Mouse (Mus musculus) bone marrow, adult 2 months (tissue): Measurements from ENCODE around the gene Gabbr2.

Experiments used
- CTCF ChIP-seq: fragments of 200-500 bp; IDR thresholded peaks from 2 replicates; pipeline ENCODE4 v1.5.1; 2011; ENCODE audit warnings: low read length, control low read depth; ENCODE audit not compliant: control insufficient read depth, insufficient read depth
- POLR2A ChIP-seq: fragments of 200-500 bp; IDR thresholded peaks from 2 replicates; pipeline ENCODE4 v1.6.1; 2011; ENCODE audit warnings: low read depth, mild to moderate bottlenecking, control low read depth, low read length, borderline replicate concordance; ENCODE audit not compliant: control insufficient read depth

DNA sequence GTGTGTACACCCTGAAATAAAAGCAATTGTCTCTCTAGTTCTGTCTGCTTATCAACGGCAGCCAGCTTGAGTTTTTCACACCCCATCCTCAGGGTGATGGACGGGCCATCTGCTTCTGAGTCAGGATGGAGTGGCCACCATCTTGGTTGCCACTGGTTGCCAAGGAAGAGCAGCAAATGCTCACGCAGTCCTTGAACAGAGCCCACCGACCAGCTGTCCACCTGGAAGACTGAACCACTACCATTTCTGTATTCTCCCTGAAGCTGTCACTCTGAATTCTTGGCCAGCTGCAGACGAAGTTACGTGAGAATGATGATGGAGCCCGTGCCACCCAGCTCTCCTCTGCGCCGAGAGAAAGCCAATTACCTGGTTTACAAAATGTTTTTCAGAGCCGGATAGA, 102.5 kb downstream of the Gabbr2 start:
- TF ChIP-seq POLR2A (no peak), CTCF (no peak)
